Mouse (Mus musculus): Measurements from ENCODE around the gene Pccb. TPM values are rescaled to one million over a fixed set of nuclear protein-coding genes. Genes with fewer than 3 reads are reported as not detected.

The Pccb gene
- polyA plus RNA-seq, 1 experiment: 16.1 TPM

GRCm38 (mm10) chr9:101057156-101057555, 22.5 kb upstream of the Pccb start:
- H3K4me1 ChIP-seq (ENCODE audit: control insufficient read depth, insufficient read depth, low read length): no peaks in the 10 kb centered on the region
- H3K4me3 ChIP-seq (ENCODE audit: low read depth, low read length): no peak overlapping the region
- H3K9me3 ChIP-seq (replicated peaks; ENCODE audit: control insufficient read depth, insufficient read depth, low read length, poor library complexity, severe bottlenecking): no peaks in the 10 kb centered on the region
- TF ChIP-seq CTCF (IDR thresholded peaks at IDR 0.05; ENCODE audit: low read depth, low read length) (no peak), EP300 (IDR thresholded peaks at IDR 0.05; ENCODE audit: insufficient read depth, low read depth, low read length) (no peak), POLR2A (IDR thresholded peaks at IDR 0.05; ENCODE audit: insufficient read depth, low read length) (no peak)
- H3K36me3 ChIP-seq (ENCODE audit: control insufficient read depth, insufficient read depth, low read length, poor library complexity, severe bottlenecking): no peaks in the 10 kb centered on the region
- no peak overlapping the region for H3K9ac ChIP-seq (ENCODE audit: low read depth, poor library complexity, severe bottlenecking)
- H3K27ac ChIP-seq (ENCODE audit: insufficient read depth, low read length): no peak overlapping the region
- no peaks in the 10 kb centered on the region for H3K27me3 ChIP-seq (ENCODE audit: control insufficient read depth, insufficient read depth, low read length, poor library complexity, severe bottlenecking)

GRCm38 (mm10) chr9:101053279-101053678, 18.6 kb upstream of the Pccb start:
- H3K27me3 ChIP-seq (ENCODE audit: control insufficient read depth, insufficient read depth, low read length, poor library complexity, severe bottlenecking): no peaks in the 10 kb centered on the region

GRCm38 (mm10) chr9:101052691-101053090, 18.0 kb upstream of the Pccb start:
- TF ChIP-seq CTCF (IDR thresholded peaks at IDR 0.05; ENCODE audit: low read depth, low read length): no peak
- no peak for TF ChIP-seq EP300 (IDR thresholded peaks at IDR 0.05; ENCODE audit: insufficient read depth, low read depth, low read length)
- H3K9ac ChIP-seq (ENCODE audit: low read depth, poor library complexity, severe bottlenecking): no peak overlapping the region
- no peaks in the 10 kb centered on the region for H3K9me3 ChIP-seq (replicated peaks; ENCODE audit: control insufficient read depth, insufficient read depth, low read length, poor library complexity, severe bottlenecking)
- no peaks in the 10 kb centered on the region for H3K27me3 ChIP-seq (ENCODE audit: control insufficient read depth, insufficient read depth, low read length, poor library complexity, severe bottlenecking)
- no peak overlapping the region for H3K4me3 ChIP-seq (ENCODE audit: low read depth, low read length)
- H3K36me3 ChIP-seq (ENCODE audit: control insufficient read depth, insufficient read depth, low read length, poor library complexity, severe bottlenecking): no peaks in the 10 kb centered on the region
- no peak overlapping the region for H3K27ac ChIP-seq (ENCODE audit: insufficient read depth, low read length)
- H3K4me1 ChIP-seq (ENCODE audit: control insufficient read depth, insufficient read depth, low read length): no peaks in the 10 kb centered on the region

More at GRCm38 (mm10) chr9:101053279-101053678, 18.6 kb upstream of the Pccb start:
- Histone ChIP-seq H3K27ac (ENCODE audit: insufficient read depth, low read length) (no peak overlapping the region), H3K4me1 (ENCODE audit: control insufficient read depth, insufficient read depth, low read length) (no peaks in the 10 kb centered on the region), H3K36me3 (ENCODE audit: control insufficient read depth, insufficient read depth, low read length, poor library complexity, severe bottlenecking) (no peaks in the 10 kb centered on the region), H3K4me3 (ENCODE audit: low read depth, low read length) (peak overlapping the region; percentile 52), H3K9ac (ENCODE audit: low read depth, poor library complexity, severe bottlenecking) (peak overlapping the region; percentile 37), H3K9me3 (replicated peaks; ENCODE audit: control insufficient read depth, insufficient read depth, low read length, poor library complexity, severe bottlenecking) (no peaks in the 10 kb centered on the region)
- TF ChIP-seq EP300 (IDR thresholded peaks at IDR 0.05; ENCODE audit: insufficient read depth, low read depth, low read length) (no peak), CTCF (IDR thresholded peaks at IDR 0.05; ENCODE audit: low read depth, low read length) (no peak), POLR2A (IDR thresholded peaks at IDR 0.05; ENCODE audit: insufficient read depth, low read length) (no peak)

- Histone ChIP-seq H3K36me3 (ENCODE audit: control insufficient read depth, insufficient read depth, low read length, poor library complexity, severe bottlenecking) (no peaks in the 10 kb centered on the region), H3K27ac (ENCODE audit: insufficient read depth, low read length) (no peak overlapping the region), H3K9ac (ENCODE audit: low read depth, poor library complexity, severe bottlenecking) (no peak overlapping the region), H3K27me3 (ENCODE audit: control insufficient read depth, insufficient read depth, low read length, poor library complexity, severe bottlenecking) (no peaks in the 10 kb centered on the region), H3K4me3 (ENCODE audit: low read depth, low read length) (no peak overlapping the region), H3K9me3 (replicated peaks; ENCODE audit: control insufficient read depth, insufficient read depth, low read length, poor library complexity, severe bottlenecking) (no peaks in the 10 kb centered on the region), H3K4me1 (ENCODE audit: control insufficient read depth, insufficient read depth, low read length) (no peaks in the 10 kb centered on the region)
- no peak for TF ChIP-seq CTCF (IDR thresholded peaks at IDR 0.05; ENCODE audit: low read depth, low read length)
- TF ChIP-seq EP300 (IDR thresholded peaks at IDR 0.05; ENCODE audit: insufficient read depth, low read depth, low read length): no peak
- TF ChIP-seq POLR2A (IDR thresholded peaks at IDR 0.05; ENCODE audit: insufficient read depth, low read length): no peak
These were observed 17.3 kb upstream of the Pccb start for GRCm38 (mm10) chr9:101052007-101052406.

DNA sequence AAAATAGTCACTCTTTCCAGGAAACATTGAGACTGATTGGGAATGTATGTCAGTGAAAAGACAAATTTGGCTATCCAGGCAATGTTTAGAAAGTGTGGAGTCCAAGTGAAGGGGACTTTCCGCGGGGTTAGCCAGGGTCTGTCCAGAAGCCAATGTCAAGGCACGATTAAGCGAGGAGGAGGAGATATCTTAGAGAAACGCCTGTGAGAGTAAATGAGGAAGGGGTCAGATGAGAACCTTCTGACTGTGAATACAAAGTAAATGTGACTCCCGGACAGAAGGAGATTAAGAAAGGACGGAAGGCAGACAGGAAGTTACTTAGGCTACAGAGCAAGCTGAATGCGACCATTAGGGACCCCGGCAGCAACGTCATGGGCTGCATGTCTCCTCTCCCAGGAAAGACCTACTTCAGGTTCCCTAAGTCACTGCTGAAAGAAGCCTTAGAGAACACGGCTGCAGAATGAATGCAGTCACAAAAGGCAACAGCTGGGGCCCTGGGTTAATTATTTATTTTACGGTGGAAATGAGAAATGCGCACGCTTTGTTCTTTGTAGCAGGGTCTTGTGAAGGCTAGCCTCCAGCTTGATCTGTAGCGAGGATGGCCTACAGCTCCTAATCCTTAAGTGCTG, 11.1 kb upstream of the Pccb start:
- peaks cover 2% of the 10 kb centered on the region for H3K4me1 ChIP-seq (ENCODE audit: control insufficient read depth, insufficient read depth, low read length)
- no peaks in the 10 kb centered on the region for H3K36me3 ChIP-seq (ENCODE audit: control insufficient read depth, insufficient read depth, low read length, poor library complexity, severe bottlenecking)
- no peak overlapping the region for H3K9ac ChIP-seq (ENCODE audit: low read depth, poor library complexity, severe bottlenecking)
- H3K27me3 ChIP-seq (ENCODE audit: control insufficient read depth, insufficient read depth, low read length, poor library complexity, severe bottlenecking): no peaks in the 10 kb centered on the region
- no peaks in the 10 kb centered on the region for H3K9me3 ChIP-seq (replicated peaks; ENCODE audit: control insufficient read depth, insufficient read depth, low read length, poor library complexity, severe bottlenecking)
- TF ChIP-seq EP300 (IDR thresholded peaks at IDR 0.05; ENCODE audit: insufficient read depth, low read depth, low read length) (no peak), CTCF (IDR thresholded peaks at IDR 0.05; ENCODE audit: low read depth, low read length) (no peak), POLR2A (IDR thresholded peaks at IDR 0.05; ENCODE audit: insufficient read depth, low read length) (no peak)
- H3K4me3 ChIP-seq (ENCODE audit: low read depth, low read length): no peak overlapping the region
- no peak overlapping the region for H3K27ac ChIP-seq (ENCODE audit: insufficient read depth, low read length)

DNA sequence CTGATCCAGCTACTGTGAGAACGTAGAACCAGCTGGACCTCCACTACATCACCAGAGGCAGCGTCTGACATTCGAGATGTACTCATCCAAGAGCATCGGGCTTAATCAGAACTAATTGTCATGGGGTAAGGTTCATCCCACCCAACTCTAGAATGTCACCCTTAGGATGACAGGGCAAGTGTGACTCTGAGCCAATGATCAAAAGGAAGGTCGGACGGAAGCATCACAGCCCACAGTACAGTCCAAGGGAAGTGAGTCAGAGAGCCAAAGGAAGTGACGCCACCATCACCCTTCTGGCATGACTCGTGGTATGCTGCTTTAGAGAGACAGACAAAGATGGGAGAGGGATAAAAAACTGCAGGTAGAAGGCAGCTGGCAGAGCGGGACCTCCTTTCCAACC, 7.6 kb upstream of the Pccb start:
- Histone ChIP-seq H3K9me3 (replicated peaks; ENCODE audit: control insufficient read depth, insufficient read depth, low read length, poor library complexity, severe bottlenecking) (no peaks in the 10 kb centered on the region), H3K4me3 (ENCODE audit: low read depth, low read length) (peak overlapping the region; percentile 5; the same call in 1 of the 2 replicates), H3K9ac (ENCODE audit: low read depth, poor library complexity, severe bottlenecking) (no peak overlapping the region), H3K4me1 (ENCODE audit: control insufficient read depth, insufficient read depth, low read length) (peaks cover 2% of the 10 kb centered on the region), H3K36me3 (ENCODE audit: control insufficient read depth, insufficient read depth, low read length, poor library complexity, severe bottlenecking) (no peaks in the 10 kb centered on the region), H3K27me3 (ENCODE audit: control insufficient read depth, insufficient read depth, low read length, poor library complexity, severe bottlenecking) (no peaks in the 10 kb centered on the region), H3K27ac (ENCODE audit: insufficient read depth, low read length) (peak overlapping the region; percentile 37; the same call in 1 of the 2 replicates)
- TF ChIP-seq CTCF (IDR thresholded peaks at IDR 0.05; ENCODE audit: low read depth, low read length) (no peak), POLR2A (IDR thresholded peaks at IDR 0.05; ENCODE audit: insufficient read depth, low read length) (no peak), EP300 (IDR thresholded peaks at IDR 0.05; ENCODE audit: insufficient read depth, low read depth, low read length) (0 out of 2 replicates have a peak, but pooled peaks have one; percentile 26)

Data from ES-Bruce4 (cell line).